18 mouse cellular contexts compared by ENCODE assay signal in genomic region chr10:86025906-86026305, GRCm38 (mm10). TPM values are rescaled to one million over a fixed set of nuclear protein-coding genes. Genes with fewer than 3 reads are reported as not detected.
"Had no signal": no experiment of that assay in that cellular context is flagged by ENCODE, and none has a peak within 500 bp of the region (broad histone marks: within the 10 kb centered on the region; RNA-seq: fewer than 3 reads in every experiment).

No protein-coding gene starts in this region.

- H3K27ac ChIP-seq: intestine, embryonic 15.5 days; left cerebral cortex, adult 2 months; limb, embryonic 12.5 days; lung, embryonic 15.5 days; macrophage; midbrain, embryonic 15.5 days; neural tube, embryonic 13.5 days; stomach, postnatal 0 days had no signal

- H3K36me3 ChIP-seq: midbrain, embryonic 15.5 days had no signal

- DNase-seq: kidney, adult 18-20 months; kidney, postnatal 10 days; lung, postnatal 14 days; retina, postnatal 1 day; right cerebral cortex, postnatal 14 days; thymus, postnatal 4 days had no signal

- H3K4me3 ChIP-seq: intestine, embryonic 15.5 days; left cerebral cortex, adult 2 months; limb, embryonic 12.5 days; lung, embryonic 15.5 days; midbrain, embryonic 15.5 days; neural tube, embryonic 13.5 days had no signal

- H3K27me3 ChIP-seq: intestine, embryonic 15.5 days; limb, embryonic 12.5 days; lung, embryonic 15.5 days; midbrain, embryonic 15.5 days; neural tube, embryonic 13.5 days had no signal

- H3K4me1 ChIP-seq: intestine, embryonic 15.5 days had no signal

- H3K9ac ChIP-seq: intestine, embryonic 15.5 days; limb, embryonic 12.5 days; lung, embryonic 15.5 days; midbrain, embryonic 15.5 days; neural tube, embryonic 13.5 days had no signal

- H3K9me3 ChIP-seq: intestine, embryonic 15.5 days; limb, embryonic 12.5 days; lung, embryonic 15.5 days; midbrain, embryonic 15.5 days; neural tube, embryonic 13.5 days had no signal

- H3K4me2 ChIP-seq: intestine, embryonic 15.5 days; limb, embryonic 12.5 days; lung, embryonic 15.5 days; midbrain, embryonic 15.5 days; neural tube, embryonic 13.5 days had no signal

- ATAC-seq: intestine, embryonic 15.5 days; midbrain, embryonic 15.5 days had no signal

RNA-seq across cellular contexts. Expression of gene Bpifc, which starts 14.2 kb away (rescaled TPM):
- total RNA-seq: left cerebral cortex, postnatal 14 days; liver, adult 2 months had no signal
- polyA plus RNA-seq: large intestine, adult 2 months; liver, adult 2 months; macrophage; midbrain, embryonic 15.5 days; neural tube, embryonic 13.5 days; small intestine, adult 2 months had no signal
